Mouse (Mus musculus): Measurements from ENCODE around the gene Zfp511. TPM values are rescaled to one million over a fixed set of nuclear protein-coding genes. Genes with fewer than 3 reads are reported as not detected.

Zfp511 gene
- polyA plus RNA-seq, 1 experiment, result 43.3 TPM

- Histone ChIP-seq H3K36me3 (ENCODE audit: control insufficient read depth, insufficient read depth, low read length) (no peaks in the 10 kb centered on the region), H3K27me3 (ENCODE audit: control insufficient read depth, insufficient read depth, low read length) (peaks cover 2% of the 10 kb centered on the region; the same call in 1 of the 2 replicates), H3K27ac (ENCODE audit: insufficient read depth, low read length) (no peak overlapping the region), H3K4me3 (ENCODE audit: extremely low read depth, insufficient read depth, insufficient read length) (no peak overlapping the region; the same call in 1 of the 2 replicates), H3K4me1 (ENCODE audit: control insufficient read depth, insufficient read depth, insufficient read length) (no peaks in the 10 kb centered on the region)
- TF ChIP-seq POLR2A (IDR thresholded peaks at IDR 0.05; ENCODE audit: low read depth, low read length) (no peak), CTCF (IDR thresholded peaks at IDR 0.05; ENCODE audit: extremely low read depth, insufficient read depth, insufficient read length, insufficient replicate concordance) (no peak)
- WGBS, result 47% methylated on average over 39 of the region's 39 CpGs
- no peak for DNase-seq (ENCODE audit: low read depth in 1 of 2, low spot score in 2 of 2)
Measured at GRCm38 (mm10) chr7:140070042-140070711, 34.0 kb downstream of the Zfp511 start.

DNA sequence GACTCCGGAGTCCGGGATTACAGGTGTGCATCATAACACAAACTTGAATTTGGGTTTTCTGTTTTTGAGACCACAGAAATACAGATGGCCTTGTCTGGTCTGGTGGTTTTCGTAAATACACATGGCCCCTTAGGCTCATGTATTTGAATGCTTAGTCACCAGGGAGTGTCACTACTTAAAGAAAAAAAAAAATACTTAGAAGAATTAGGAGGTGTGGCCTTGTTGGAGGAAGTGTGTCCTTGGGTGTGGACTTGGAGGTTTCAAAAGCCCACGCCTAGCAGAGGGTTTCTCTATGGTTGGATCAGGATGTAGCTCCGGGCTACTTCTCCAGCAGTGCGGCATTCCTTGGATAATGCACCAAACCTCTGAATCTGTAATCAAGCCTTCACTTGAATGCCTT, 41.5 kb downstream of the Zfp511 start:
- Histone ChIP-seq H3K27me3 (ENCODE audit: control insufficient read depth, insufficient read depth, low read length) (peaks cover 5% of the 10 kb centered on the region; the same call in 1 of the 2 replicates), H3K4me3 (ENCODE audit: extremely low read depth, insufficient read depth, insufficient read length) (no peak overlapping the region), H3K4me1 (ENCODE audit: control insufficient read depth, insufficient read depth, insufficient read length) (no peaks in the 10 kb centered on the region), H3K27ac (ENCODE audit: insufficient read depth, low read length) (no peak overlapping the region), H3K36me3 (ENCODE audit: control insufficient read depth, insufficient read depth, low read length) (no peaks in the 10 kb centered on the region)
- DNase-seq (ENCODE audit: low read depth in 1 of 2, low spot score in 2 of 2), result no peak
- no peak for TF ChIP-seq CTCF (IDR thresholded peaks at IDR 0.05; ENCODE audit: extremely low read depth, insufficient read depth, insufficient read length, insufficient replicate concordance)
- TF ChIP-seq POLR2A (IDR thresholded peaks at IDR 0.05; ENCODE audit: low read depth, low read length), result no peak
- 57% methylated on average over 6 of the region's 6 CpGs for WGBS

GRCm38 (mm10) chr7:140078711-140079110, 42.5 kb downstream of the Zfp511 start:
- no peaks in the 10 kb centered on the region for H3K4me1 ChIP-seq (ENCODE audit: control insufficient read depth, insufficient read depth, insufficient read length)
- TF ChIP-seq POLR2A (IDR thresholded peaks at IDR 0.05; ENCODE audit: low read depth, low read length) (no peak), CTCF (IDR thresholded peaks at IDR 0.05; ENCODE audit: extremely low read depth, insufficient read depth, insufficient read length, insufficient replicate concordance) (peak; percentile 63; the same call in 1 of the 2 replicates)
- 6% methylated on average over 5 of the region's 5 CpGs for WGBS
- H3K4me3 ChIP-seq (ENCODE audit: extremely low read depth, insufficient read depth, insufficient read length), result no peak overlapping the region
- no peak overlapping the region for H3K27ac ChIP-seq (ENCODE audit: insufficient read depth, low read length)
- H3K36me3 ChIP-seq (ENCODE audit: control insufficient read depth, insufficient read depth, low read length), result no peaks in the 10 kb centered on the region
- peak; percentile 18 to 46 for DNase-seq (ENCODE audit: low read depth in 1 of 2, low spot score in 2 of 2)
- peaks cover 5% of the 10 kb centered on the region; the same call in 1 of the 2 replicates for H3K27me3 ChIP-seq (ENCODE audit: control insufficient read depth, insufficient read depth, low read length)

- no peaks in the 10 kb centered on the region for H3K4me1 ChIP-seq (ENCODE audit: control insufficient read depth, insufficient read depth, insufficient read length)
- 8% methylated on average over 24 of the region's 24 CpGs for WGBS
- H3K27ac ChIP-seq (ENCODE audit: insufficient read depth, low read length), result no peak overlapping the region
- no peak for DNase-seq (ENCODE audit: low read depth in 1 of 2, low spot score in 2 of 2)
- H3K36me3 ChIP-seq (ENCODE audit: control insufficient read depth, insufficient read depth, low read length), result no peaks in the 10 kb centered on the region
- no peak overlapping the region for H3K4me3 ChIP-seq (ENCODE audit: extremely low read depth, insufficient read depth, insufficient read length)
- TF ChIP-seq CTCF (IDR thresholded peaks at IDR 0.05; ENCODE audit: extremely low read depth, insufficient read depth, insufficient read length, insufficient replicate concordance) (no peak), POLR2A (IDR thresholded peaks at IDR 0.05; ENCODE audit: low read depth, low read length) (no peak)
- H3K27me3 ChIP-seq (ENCODE audit: control insufficient read depth, insufficient read depth, low read length), result peaks cover 5% of the 10 kb centered on the region; the same call in 1 of the 2 replicates
Measured at GRCm38 (mm10) chr7:140080503-140081156, 44.4 kb downstream of the Zfp511 start.

DNA sequence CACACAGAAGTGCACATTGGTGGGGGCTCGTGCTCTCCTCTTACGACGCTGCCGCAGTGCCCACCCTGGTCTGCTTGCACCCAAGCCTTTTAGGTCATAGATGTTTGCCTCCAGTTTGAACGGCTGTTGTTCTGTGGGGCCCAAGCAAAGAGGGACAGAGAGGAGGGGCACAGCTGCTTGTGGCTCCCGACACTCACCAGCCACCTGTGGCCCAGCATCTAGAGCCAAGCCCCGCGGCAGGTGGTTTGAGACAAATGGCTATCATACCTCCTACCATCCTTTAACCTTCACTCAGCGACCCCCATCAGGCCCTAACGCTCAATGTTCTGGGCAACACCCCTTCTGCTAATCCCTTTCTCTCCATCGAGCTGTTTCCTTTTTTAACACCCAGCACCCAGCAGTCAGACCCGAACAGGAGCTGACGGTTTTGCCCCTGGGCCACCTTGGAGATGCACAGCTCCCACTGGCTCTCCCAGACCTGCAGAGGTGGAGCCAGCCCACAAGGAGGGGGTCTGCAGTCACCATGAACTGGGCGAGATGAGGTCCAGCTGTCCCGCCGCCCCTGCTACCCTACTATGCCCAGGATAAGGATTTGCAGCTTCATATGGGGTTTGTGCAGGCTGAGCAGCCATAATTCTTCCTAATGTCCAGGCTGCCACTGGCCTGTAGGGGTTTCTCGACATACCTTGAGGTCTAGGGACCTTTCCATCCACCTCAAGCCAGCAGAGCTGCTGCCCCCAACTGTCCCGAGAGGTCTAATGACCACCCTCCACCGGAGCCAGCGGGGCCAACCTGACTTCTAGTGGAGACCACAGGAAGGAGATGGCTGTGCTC, 45.4 kb downstream of the Zfp511 start:
- no peaks in the 10 kb centered on the region for H3K36me3 ChIP-seq (ENCODE audit: control insufficient read depth, insufficient read depth, low read length)
- H3K4me3 ChIP-seq (ENCODE audit: extremely low read depth, insufficient read depth, insufficient read length), result no peak overlapping the region
- H3K27me3 ChIP-seq (ENCODE audit: control insufficient read depth, insufficient read depth, low read length), result peaks cover 5% of the 10 kb centered on the region; the same call in 1 of the 2 replicates
- no peak overlapping the region for H3K27ac ChIP-seq (ENCODE audit: insufficient read depth, low read length)
- TF ChIP-seq POLR2A (IDR thresholded peaks at IDR 0.05; ENCODE audit: low read depth, low read length) (no peak), CTCF (IDR thresholded peaks at IDR 0.05; ENCODE audit: extremely low read depth, insufficient read depth, insufficient read length, insufficient replicate concordance) (no peak)
- H3K4me1 ChIP-seq (ENCODE audit: control insufficient read depth, insufficient read depth, insufficient read length), result no peaks in the 10 kb centered on the region
- WGBS, result 27% methylated on average over 20 of the region's 20 CpGs
- DNase-seq (ENCODE audit: low read depth in 1 of 2, low spot score in 2 of 2), result no peak

DNA sequence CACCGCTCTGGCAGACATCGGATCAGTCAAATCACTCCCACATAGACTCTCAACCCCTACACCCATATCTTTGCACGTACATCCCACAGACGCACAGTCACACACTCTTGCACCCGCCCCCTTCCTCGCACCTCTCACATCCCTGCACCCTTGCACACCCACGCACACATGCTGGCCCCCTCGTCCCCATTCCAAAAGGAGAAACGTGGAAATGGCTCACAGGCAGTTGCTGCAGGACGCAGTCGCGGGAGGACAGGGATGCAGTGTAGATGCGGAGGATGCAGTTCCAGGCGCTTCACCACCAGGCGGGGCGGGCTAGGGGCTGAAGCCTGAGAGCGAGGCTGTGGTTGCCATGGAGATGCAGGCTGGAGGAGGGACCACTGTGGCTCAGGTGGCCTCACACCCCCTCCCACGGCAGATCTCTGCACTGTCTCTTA, 46.1 kb downstream of the Zfp511 start, which contains the start of gene Caly:
Caly (minus strand) TSS at position 307 of the 437 bp plus-strand sequence.
- no peak for DNase-seq (ENCODE audit: low read depth in 1 of 2, low spot score in 2 of 2)
- Histone ChIP-seq H3K27me3 (ENCODE audit: control insufficient read depth, insufficient read depth, low read length) (peaks cover 5% of the 10 kb centered on the region; the same call in 1 of the 2 replicates), H3K4me3 (ENCODE audit: extremely low read depth, insufficient read depth, insufficient read length) (no peak within 1 kb of the TSS), H3K4me1 (ENCODE audit: control insufficient read depth, insufficient read depth, insufficient read length) (no peaks in the 10 kb centered on the region), H3K27ac (ENCODE audit: insufficient read depth, low read length) (no peak within 1 kb of the TSS), H3K36me3 (ENCODE audit: control insufficient read depth, insufficient read depth, low read length) (no peaks in the 10 kb centered on the region)
- TF ChIP-seq POLR2A (IDR thresholded peaks at IDR 0.05; ENCODE audit: low read depth, low read length) (no peak), CTCF (IDR thresholded peaks at IDR 0.05; ENCODE audit: extremely low read depth, insufficient read depth, insufficient read length, insufficient replicate concordance) (no peak)
- WGBS, result 10% methylated on average over 18 of the region's 18 CpGs

Other genes with a start within 250 kb of the Zfp511 start
- 0.20 and 0.29 TPM in 2 replicates for gene Adgra1, start 202.2 kb upstream of the Zfp511 start, polyA plus RNA-seq (2012; rRNA removed)
- gene Kndc1, start 141.7 kb upstream of the Zfp511 start, polyA plus RNA-seq (2012; rRNA removed), result 0.08 and 0.16 TPM in 2 replicates
- gene Utf1, start 92.6 kb upstream of the Zfp511 start, polyA plus RNA-seq (2012; rRNA removed), result 1.1 and 2.3 TPM in 2 replicates
- 0.14 and 0.22 TPM in 2 replicates for gene 6430531B16Rik, start 57.6 kb upstream of the Zfp511 start, polyA plus RNA-seq (2012; rRNA removed)
- gene Adam8, start 43.8 kb upstream of the Zfp511 start, polyA plus RNA-seq (2012; rRNA removed), result 23.2 and 26.2 TPM in 2 replicates
- 16.3 and 17.5 TPM in 2 replicates for gene Tubgcp2, start 278 bp downstream of the Zfp511 start, polyA plus RNA-seq (2012; rRNA removed)
- not detected in 2 replicates for gene Msx3, start 12.7 kb downstream of the Zfp511 start, polyA plus RNA-seq (2012; rRNA removed)
- not detected in 2 replicates for gene Caly, start 46.2 kb downstream of the Zfp511 start, polyA plus RNA-seq (2012; rRNA removed)
- not detected in 2 replicates for gene Prap1, start 57.0 kb downstream of the Zfp511 start, polyA plus RNA-seq (2012; rRNA removed)
- gene Fuom, start 66.0 kb downstream of the Zfp511 start, polyA plus RNA-seq (2012; rRNA removed), result 9.4 and 10.9 TPM in 2 replicates
- 8.7 and 9.9 TPM in 2 replicates for gene Paox, start 79.4 kb downstream of the Zfp511 start, polyA plus RNA-seq (2012; rRNA removed)
- 24.5 and 29.5 TPM in 2 replicates for gene Echs1, start 80.1 kb downstream of the Zfp511 start, polyA plus RNA-seq (2012; rRNA removed)
- 18.8 and 20.5 TPM in 2 replicates for gene Mtg1, start 101.2 kb downstream of the Zfp511 start, polyA plus RNA-seq (2012; rRNA removed)
- gene Sprn, start 118.5 kb downstream of the Zfp511 start, polyA plus RNA-seq (2012; rRNA removed), result 0.04 and 0.08 TPM in 2 replicates
- not detected in 2 replicates for gene Olfr522, start 128.4 kb downstream of the Zfp511 start, polyA plus RNA-seq (2012; rRNA removed)
- 0.12 TPM in 1 of 2 replicates, not detected in the other for gene Olfr523, start 136.8 kb downstream of the Zfp511 start, polyA plus RNA-seq (2012; rRNA removed)
- gene Olfr524, start 169.6 kb downstream of the Zfp511 start, polyA plus RNA-seq (2012; rRNA removed), result 0.01 and 0.07 TPM in 2 replicates
- 1.3 and 2.1 TPM in 2 replicates for gene Cd163l1, start 181.9 kb downstream of the Zfp511 start, polyA plus RNA-seq (2012; rRNA removed)
- gene 5830411N06Rik, start 210.9 kb downstream of the Zfp511 start, polyA plus RNA-seq (2012; rRNA removed), result 0.99 and 1.9 TPM in 2 replicates